Mouse (Mus musculus) megakaryocyte-erythroid progenitor cell, adult 5-6 weeks (primary cell): ENCODE measurements around the gene Ehmt2. TPM values are rescaled to one million over a fixed set of nuclear protein-coding genes. Genes with fewer than 3 reads are reported as not detected.

Experiments used
- total RNA-seq, 2 experiments: library from RNA; stranded (forward) in 1 of 2; stranded (reverse) in 1 of 2; fragments of 200-1000, 215-1000 nt in 1 of 2; fragments of >200 nt in 1 of 2; fragmentation: Nextera tagmentation in 1 of 2; gene quantifications; 2 replicates each; pipeline ENCODE4 v1.2.3; 2014 to 2017

Gene Ehmt2
- total RNA-seq, 2 experiments from 2014 or later: 72.7 to 86.5 TPM

Other genes with a start within 250 kb of the Ehmt2 start
Only the 30 nearest of the 37 such genes appear.
- not detected in 2 replicates for gene C4b, start 154.6 kb upstream of the Ehmt2 start, total RNA-seq (2014; fragmentation: Nextera tagmentation)
- gene C4b, start 154.6 kb upstream of the Ehmt2 start, total RNA-seq (2017): not detected in 2 replicates
- not detected in 2 replicates for gene Cyp21a1, start 93.9 kb upstream of the Ehmt2 start, total RNA-seq (2014; fragmentation: Nextera tagmentation)
- gene Cyp21a1, start 93.9 kb upstream of the Ehmt2 start, total RNA-seq (2017): not detected in 2 replicates
- 26.8 and 48.2 TPM in 2 replicates for gene Stk19, start 61.5 kb upstream of the Ehmt2 start, total RNA-seq (2014; fragmentation: Nextera tagmentation)
- gene Stk19, start 61.5 kb upstream of the Ehmt2 start, total RNA-seq (2017): 14.8 and 30.6 TPM in 2 replicates
- gene Dxo, start 61.5 kb upstream of the Ehmt2 start, total RNA-seq (2014; fragmentation: Nextera tagmentation): 60.8 and 63.4 TPM in 2 replicates
- 24.4 and 28.1 TPM in 2 replicates for gene Dxo, start 61.5 kb upstream of the Ehmt2 start, total RNA-seq (2017)
- gene Skiv2l, start 48.3 kb upstream of the Ehmt2 start, total RNA-seq (2014; fragmentation: Nextera tagmentation): 57.6 and 64.6 TPM in 2 replicates
- gene Skiv2l, start 48.3 kb upstream of the Ehmt2 start, total RNA-seq (2017): 21.0 and 24.2 TPM in 2 replicates
- gene Nelfe, start 48.1 kb upstream of the Ehmt2 start, total RNA-seq (2014; fragmentation: Nextera tagmentation): 59.5 and 64.1 TPM in 2 replicates
- gene Nelfe, start 48.1 kb upstream of the Ehmt2 start, total RNA-seq (2017): 21.0 and 29.6 TPM in 2 replicates
- gene Cfb, start 36.0 kb upstream of the Ehmt2 start, total RNA-seq (2014; fragmentation: Nextera tagmentation): not detected in 2 replicates
- gene Cfb, start 36.0 kb upstream of the Ehmt2 start, total RNA-seq (2017): not detected in 2 replicates
- gene Zbtb12, start 19.0 kb upstream of the Ehmt2 start, total RNA-seq (2014; fragmentation: Nextera tagmentation): 8.0 and 9.4 TPM in 2 replicates
- 4.7 and 10.1 TPM in 2 replicates for gene Zbtb12, start 19.0 kb upstream of the Ehmt2 start, total RNA-seq (2017)
- not detected in 2 replicates for gene Gm20547, start 16.4 kb upstream of the Ehmt2 start, total RNA-seq (2014; fragmentation: Nextera tagmentation)
- gene Gm20547, start 16.4 kb upstream of the Ehmt2 start, total RNA-seq (2017): not detected in 2 replicates
- 8.6 TPM in 1 of 2 replicates, not detected in the other for gene C2, start 204 bp upstream of the Ehmt2 start, total RNA-seq (2014; fragmentation: Nextera tagmentation)
- 5.7 and 7.4 TPM in 2 replicates for gene C2, start 204 bp upstream of the Ehmt2 start, total RNA-seq (2017)
- not detected in 2 replicates for gene Slc44a4, start 16.0 kb downstream of the Ehmt2 start, total RNA-seq (2014; fragmentation: Nextera tagmentation)
- gene Slc44a4, start 16.0 kb downstream of the Ehmt2 start, total RNA-seq (2017): not detected in 2 replicates
- gene Neu1, start 32.8 kb downstream of the Ehmt2 start, total RNA-seq (2014; fragmentation: Nextera tagmentation): 5.2 and 7.0 TPM in 2 replicates
- 3.7 and 5.4 TPM in 2 replicates for gene Neu1, start 32.8 kb downstream of the Ehmt2 start, total RNA-seq (2017)
- gene Hspa1b, start 60.8 kb downstream of the Ehmt2 start, total RNA-seq (2014; fragmentation: Nextera tagmentation): 13.6 and 28.5 TPM in 2 replicates
- 62.5 and 83.5 TPM in 2 replicates for gene Hspa1b, start 60.8 kb downstream of the Ehmt2 start, total RNA-seq (2017)
- not detected in 2 replicates for gene Gm20481, start 71.4 kb downstream of the Ehmt2 start, total RNA-seq (2014; fragmentation: Nextera tagmentation)
- not detected in 2 replicates for gene Gm20481, start 71.4 kb downstream of the Ehmt2 start, total RNA-seq (2017)
- gene Hspa1a, start 73.7 kb downstream of the Ehmt2 start, total RNA-seq (2014; fragmentation: Nextera tagmentation): 6.5 and 10.1 TPM in 2 replicates
- gene Hspa1a, start 73.7 kb downstream of the Ehmt2 start, total RNA-seq (2017): 30.2 and 43.3 TPM in 2 replicates
- gene Hspa1l, start 74.2 kb downstream of the Ehmt2 start, total RNA-seq (2014; fragmentation: Nextera tagmentation): not detected in 2 replicates
- gene Hspa1l, start 74.2 kb downstream of the Ehmt2 start, total RNA-seq (2017): not detected in 2 replicates
- gene Lsm2, start 83.4 kb downstream of the Ehmt2 start, total RNA-seq (2014; fragmentation: Nextera tagmentation): 269 and 281 TPM in 2 replicates
- gene Lsm2, start 83.4 kb downstream of the Ehmt2 start, total RNA-seq (2017): 34.8 and 79.7 TPM in 2 replicates
- gene Vars, start 102.5 kb downstream of the Ehmt2 start, total RNA-seq (2014; fragmentation: Nextera tagmentation): 137 and 213 TPM in 2 replicates
- 226 and 342 TPM in 2 replicates for gene Vars, start 102.5 kb downstream of the Ehmt2 start, total RNA-seq (2017)
- gene Vwa7, start 118.1 kb downstream of the Ehmt2 start, total RNA-seq (2014; fragmentation: Nextera tagmentation): 0.31 and 0.54 TPM in 2 replicates
- 0.15 and 0.19 TPM in 2 replicates for gene Vwa7, start 118.1 kb downstream of the Ehmt2 start, total RNA-seq (2017)
- gene Sapcd1, start 129.5 kb downstream of the Ehmt2 start, total RNA-seq (2014; fragmentation: Nextera tagmentation): 9.4 and 14.7 TPM in 2 replicates
- 4.2 TPM in 1 of 2 replicates, not detected in the other for gene Sapcd1, start 129.5 kb downstream of the Ehmt2 start, total RNA-seq (2017)
- 10.0 and 10.6 TPM in 2 replicates for gene Msh5, start 148.3 kb downstream of the Ehmt2 start, total RNA-seq (2014; fragmentation: Nextera tagmentation)
- 2.4 and 3.1 TPM in 2 replicates for gene Msh5, start 148.3 kb downstream of the Ehmt2 start, total RNA-seq (2017)
- gene Clic1, start 151.5 kb downstream of the Ehmt2 start, total RNA-seq (2014; fragmentation: Nextera tagmentation): 126 and 137 TPM in 2 replicates
- gene Clic1, start 151.5 kb downstream of the Ehmt2 start, total RNA-seq (2017): 137 and 183 TPM in 2 replicates
- 2.7 and 7.6 TPM in 2 replicates for gene Ddah2, start 160.6 kb downstream of the Ehmt2 start, total RNA-seq (2014; fragmentation: Nextera tagmentation)
- 4.6 and 21.4 TPM in 2 replicates for gene Ddah2, start 160.6 kb downstream of the Ehmt2 start, total RNA-seq (2017)
- not detected in 2 replicates for gene Ly6g6c, start 166.9 kb downstream of the Ehmt2 start, total RNA-seq (2014; fragmentation: Nextera tagmentation)
- gene Ly6g6c, start 166.9 kb downstream of the Ehmt2 start, total RNA-seq (2017): not detected in 2 replicates
- gene Mpig6b, start 167.7 kb downstream of the Ehmt2 start, total RNA-seq (2014; fragmentation: Nextera tagmentation): 0.32 TPM in 1 of 2 replicates, not detected in the other
- not detected in 2 replicates for gene Mpig6b, start 167.7 kb downstream of the Ehmt2 start, total RNA-seq (2017)
- gene Ly6g6e, start 178.4 kb downstream of the Ehmt2 start, total RNA-seq (2014; fragmentation: Nextera tagmentation): not detected in 2 replicates
- not detected in 2 replicates for gene Ly6g6e, start 178.4 kb downstream of the Ehmt2 start, total RNA-seq (2017)
- not detected in 2 replicates for gene Ly6g6d, start 179.6 kb downstream of the Ehmt2 start, total RNA-seq (2014; fragmentation: Nextera tagmentation)
- not detected in 2 replicates for gene Ly6g6d, start 179.6 kb downstream of the Ehmt2 start, total RNA-seq (2017)
- gene Ly6g6f, start 187.1 kb downstream of the Ehmt2 start, total RNA-seq (2014; fragmentation: Nextera tagmentation): not detected in 2 replicates
- gene Ly6g6f, start 187.1 kb downstream of the Ehmt2 start, total RNA-seq (2017): not detected in 2 replicates
- gene Abhd16a, start 190.8 kb downstream of the Ehmt2 start, total RNA-seq (2014; fragmentation: Nextera tagmentation): 62.9 and 76.7 TPM in 2 replicates
- 38.5 and 46.7 TPM in 2 replicates for gene Abhd16a, start 190.8 kb downstream of the Ehmt2 start, total RNA-seq (2017)
- gene Ly6g5c, start 209.8 kb downstream of the Ehmt2 start, total RNA-seq (2014; fragmentation: Nextera tagmentation): not detected in 2 replicates
- gene Ly6g5c, start 209.8 kb downstream of the Ehmt2 start, total RNA-seq (2017): not detected in 2 replicates